Mouse (Mus musculus): ENCODE data around the gene Palm3.

The Palm3 gene

DNA sequence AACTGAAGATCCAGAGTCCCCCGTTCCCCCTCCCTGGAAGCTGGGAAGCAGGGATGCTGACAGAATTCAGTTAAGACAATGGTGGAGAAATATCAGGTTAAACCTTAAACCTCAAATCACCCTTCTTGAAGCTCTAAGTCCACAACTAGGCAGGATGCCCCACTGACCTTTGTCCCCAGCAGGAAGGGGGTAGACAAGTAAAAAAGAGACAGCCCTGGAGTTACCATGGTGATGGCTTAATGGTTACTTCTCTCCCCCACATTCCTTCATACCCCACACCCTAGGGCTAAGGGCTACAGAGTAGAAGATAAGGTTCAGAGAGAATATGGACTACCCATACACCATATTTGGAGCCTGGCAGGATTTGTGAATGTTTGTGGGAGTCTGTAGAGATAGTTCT lies 2.4 kb downstream of the Palm3 start:
- DNase-seq (ENCODE audit: extremely low spot score): no peak

DNA sequence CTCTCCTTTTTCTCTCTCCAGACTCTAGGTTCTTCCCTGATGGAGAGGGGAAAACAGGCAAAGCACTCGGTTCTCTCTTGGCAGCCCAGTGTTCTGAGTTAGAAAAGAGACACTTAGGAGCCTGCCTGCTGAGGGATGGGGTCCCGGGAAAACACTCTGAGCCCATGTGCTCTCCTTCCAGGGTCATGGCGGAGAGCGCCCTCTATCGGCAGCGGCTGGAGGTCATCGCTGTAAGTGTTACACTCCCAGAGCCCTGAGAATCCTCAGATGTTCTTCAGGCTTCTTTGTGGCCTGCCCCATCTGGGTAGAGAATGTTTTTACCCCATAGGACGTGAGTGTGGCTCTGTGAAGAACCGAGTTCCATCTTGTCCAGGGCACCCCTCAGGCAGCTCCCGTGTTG lies 2.9 kb downstream of the Palm3 start:
- no peak for DNase-seq (ENCODE audit: extremely low spot score)

DNA sequence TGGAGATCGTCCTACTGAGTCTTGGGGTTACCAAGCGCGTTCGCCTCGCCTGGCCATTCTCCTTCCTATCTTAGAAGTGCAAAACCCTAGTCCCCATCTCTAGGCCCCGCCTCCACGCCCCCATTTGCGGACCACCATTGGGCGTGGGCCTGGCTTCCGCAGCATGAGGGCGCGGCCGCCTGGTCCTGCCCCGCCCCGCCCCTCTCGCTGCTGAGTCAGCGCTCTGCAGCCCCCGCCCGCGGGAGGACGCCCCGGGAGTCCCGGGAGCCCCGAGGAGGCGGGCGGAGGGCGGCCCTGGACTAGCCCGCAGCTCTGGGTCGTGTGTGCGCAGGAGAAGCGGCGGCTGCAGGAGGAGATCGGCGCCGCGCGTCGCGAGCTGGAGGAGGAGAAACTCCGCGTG lies 4.6 kb downstream of the Palm3 start:
- no peak for DNase-seq (ENCODE audit: extremely low spot score)

- DNase-seq (ENCODE audit: extremely low spot score): no peak
Measured at GRCm38 (mm10) chr8:84027449-84027848, 6.2 kb downstream of the Palm3 start.

- no peak for DNase-seq (ENCODE audit: extremely low spot score)
Measured at GRCm38 (mm10) chr8:84029272-84029671, 8.0 kb downstream of the Palm3 start.

DNA sequence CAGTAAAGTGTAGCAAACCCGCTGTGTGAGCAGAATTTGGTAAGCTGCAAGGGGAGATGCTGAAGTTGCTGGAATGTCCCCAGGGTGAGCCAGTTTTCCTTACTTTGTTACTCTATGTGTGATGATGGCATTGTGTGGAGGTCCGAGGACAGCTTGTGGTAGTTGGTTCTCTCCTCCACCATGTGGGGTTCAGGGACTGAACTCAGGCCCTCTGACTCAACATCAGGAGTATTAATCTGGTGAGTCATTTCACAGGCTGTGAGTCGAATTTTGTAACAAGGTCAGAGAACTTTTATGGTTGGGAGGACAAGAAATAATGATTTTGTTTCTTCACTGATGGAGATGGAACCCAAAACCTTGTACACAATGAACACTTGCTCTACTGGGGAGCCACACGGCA lies 11.5 kb downstream of the Palm3 start:
- no peak for DNase-seq (ENCODE audit: extremely low spot score)

DNA sequence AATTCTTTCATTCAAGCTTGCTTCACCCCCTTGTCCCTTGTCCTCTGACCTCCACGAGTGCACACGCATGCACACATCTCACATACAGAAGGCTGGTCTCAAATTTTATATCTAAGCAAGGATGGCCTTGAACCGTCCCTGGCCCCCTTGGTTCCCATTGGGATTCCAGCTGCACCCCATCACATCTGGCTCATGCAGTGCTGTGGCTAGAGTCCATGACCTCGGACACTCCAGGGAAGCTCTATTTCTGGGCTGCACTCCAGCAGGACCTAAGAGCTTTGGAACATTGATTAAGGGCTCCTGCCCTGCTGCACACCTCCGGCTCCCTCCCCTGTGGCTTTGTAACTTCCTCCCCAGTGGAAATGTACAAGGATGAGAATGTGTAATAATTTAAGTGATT lies 16.7 kb downstream of the Palm3 start:
- DNase-seq (ENCODE audit: extremely low spot score): no peak

DNA sequence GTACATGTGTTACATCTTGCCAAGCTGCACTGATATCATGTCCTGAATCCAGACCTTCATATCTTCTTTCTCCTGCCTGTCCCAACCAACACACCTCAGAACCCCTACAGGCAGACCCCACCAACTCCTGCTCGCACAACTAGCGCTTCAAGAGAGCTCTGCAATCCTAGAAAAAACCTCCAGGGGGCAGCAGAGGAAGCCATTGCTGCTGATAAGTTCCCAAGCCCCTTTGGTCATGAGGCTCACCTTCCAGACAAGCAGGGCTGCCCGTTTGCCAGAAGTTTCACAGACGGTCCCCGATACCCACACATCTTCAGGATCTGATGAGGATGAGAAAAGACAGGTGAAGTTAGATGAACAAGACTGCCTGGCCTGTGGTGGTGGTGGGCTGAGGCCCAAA lies 17.8 kb downstream of the Palm3 start:
- peak; percentile 81 for DNase-seq (ENCODE audit: extremely low spot score)

- peak; percentile 72 for DNase-seq (ENCODE audit: extremely low spot score)
Measured at GRCm38 (mm10) chr8:84042066-84042947, 21.0 kb downstream of the Palm3 start, which contains the start of gene Il27ra. Il27ra (minus strand) TSS chr8:84042589.

DNA sequence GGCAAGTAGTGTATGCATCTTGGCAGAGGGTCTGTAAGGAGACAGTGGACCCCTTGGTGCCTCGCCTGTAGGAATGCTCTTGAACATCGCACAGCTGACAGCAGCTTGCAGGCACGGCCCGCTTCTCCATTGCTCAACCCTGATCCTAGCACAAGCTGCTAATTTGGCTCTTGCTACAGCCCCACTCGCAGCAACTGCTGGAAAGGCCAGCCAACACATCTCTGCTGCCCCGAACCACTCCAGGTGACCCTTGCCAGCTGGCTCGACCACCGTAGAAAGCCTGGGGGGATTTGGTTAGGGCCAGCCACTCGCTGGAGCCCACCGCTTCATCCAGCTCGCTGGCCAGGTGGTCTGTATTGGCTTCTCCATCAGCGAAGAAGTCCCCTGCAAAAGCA lies 21.7 kb downstream of the Palm3 start:
- DNase-seq (ENCODE audit: extremely low spot score): no peak

DNA sequence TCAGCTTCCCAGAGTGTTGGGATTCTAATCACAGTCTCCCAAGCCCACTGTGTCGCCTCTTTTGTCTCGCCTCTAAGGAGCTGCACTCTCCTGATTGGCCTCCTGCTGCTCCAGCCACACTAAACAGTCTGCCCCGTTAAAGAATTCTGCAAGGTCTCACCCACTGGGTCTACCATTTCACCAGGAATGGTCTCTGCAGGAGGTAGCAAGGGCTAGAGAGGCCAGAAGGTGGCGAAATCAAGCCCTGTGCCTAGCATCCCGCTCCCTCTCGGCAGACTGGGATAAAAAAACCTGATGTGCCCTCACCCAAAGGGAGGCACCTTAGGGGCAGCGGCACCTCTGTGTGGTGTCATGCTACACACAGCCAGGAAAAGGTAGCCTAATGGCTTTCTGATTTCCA lies 22.8 kb downstream of the Palm3 start:
- no peak for DNase-seq (ENCODE audit: extremely low spot score)

DNA sequence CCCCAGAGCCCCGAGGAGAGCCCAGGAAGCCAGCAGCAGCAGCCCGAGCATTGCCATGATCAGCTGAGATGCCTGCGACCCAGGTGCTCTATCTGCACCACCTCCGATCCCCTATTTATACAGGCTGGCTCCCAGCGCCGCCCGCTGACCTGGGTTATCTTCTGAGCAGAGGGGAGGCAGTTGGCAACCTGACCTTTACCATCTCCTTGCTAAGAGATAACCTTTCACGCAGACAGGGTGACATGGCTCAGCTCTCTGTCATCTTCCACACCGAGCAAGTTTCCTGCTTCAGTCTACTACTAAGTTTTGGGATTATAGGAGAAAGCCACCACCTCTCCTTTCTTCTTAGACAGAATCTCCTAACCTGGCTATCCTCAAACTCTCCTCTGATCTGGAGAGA lies 23.6 kb downstream of the Palm3 start, which contains the start of gene Rln3:
Gene Rln3 (minus strand): TSS at position 101 of the 400 bp plus-strand sequence.
- no peak for DNase-seq (ENCODE audit: extremely low spot score)

GRCm38 (mm10) chr8:84046505-84046904 lies 25.2 kb downstream of the Palm3 start:
- DNase-seq (ENCODE audit: extremely low spot score): no peak

DNA sequence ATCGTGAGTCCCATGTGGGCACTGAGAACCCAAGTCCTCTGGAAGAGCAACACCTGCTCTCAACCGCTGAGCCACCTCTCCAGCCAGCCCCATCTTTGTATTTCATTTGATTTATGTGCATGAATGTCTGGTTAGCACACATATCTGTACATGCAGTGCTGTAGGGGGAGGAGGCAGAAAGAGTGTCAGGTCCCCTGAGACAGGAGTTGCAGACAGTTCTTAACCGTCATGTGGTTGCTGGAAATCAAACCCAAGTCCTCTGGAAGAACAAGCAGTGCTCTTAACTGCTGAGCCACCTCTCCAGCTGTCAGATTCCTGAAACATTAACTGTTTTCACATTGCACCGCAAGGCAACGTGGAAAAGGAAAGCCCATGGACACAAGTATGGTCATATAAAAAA lies 26.9 kb downstream of the Palm3 start:
- DNase-seq (ENCODE audit: extremely low spot score): no peak

DNA sequence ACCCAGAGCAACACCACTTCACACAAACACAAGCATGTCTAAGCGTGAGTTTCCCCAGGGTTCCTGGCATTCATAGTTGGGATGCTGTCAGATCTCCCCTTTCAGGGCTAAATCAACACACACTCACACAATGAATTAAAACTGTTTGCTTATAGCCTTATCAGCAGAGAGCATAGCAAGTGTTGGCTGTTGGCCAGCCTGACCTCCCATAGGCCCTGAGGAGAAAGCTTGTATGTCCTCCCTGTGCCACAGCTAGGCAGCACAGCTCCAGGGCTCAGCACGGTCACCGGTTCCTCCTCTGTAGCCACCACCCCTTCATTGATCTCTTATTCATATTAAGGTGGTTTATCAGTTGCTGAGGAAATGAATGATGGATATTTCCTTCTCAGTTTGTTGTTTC lies 31.5 kb downstream of the Palm3 start:
- DNase-seq (ENCODE audit: extremely low spot score): no peak

GRCm38 (mm10) chr8:84053229-84053628 lies 32.0 kb downstream of the Palm3 start:
- no peak for DNase-seq (ENCODE audit: extremely low spot score)

GRCm38 (mm10) chr8:84057827-84058226 lies 36.6 kb downstream of the Palm3 start:
- DNase-seq (ENCODE audit: extremely low spot score): no peak

DNA sequence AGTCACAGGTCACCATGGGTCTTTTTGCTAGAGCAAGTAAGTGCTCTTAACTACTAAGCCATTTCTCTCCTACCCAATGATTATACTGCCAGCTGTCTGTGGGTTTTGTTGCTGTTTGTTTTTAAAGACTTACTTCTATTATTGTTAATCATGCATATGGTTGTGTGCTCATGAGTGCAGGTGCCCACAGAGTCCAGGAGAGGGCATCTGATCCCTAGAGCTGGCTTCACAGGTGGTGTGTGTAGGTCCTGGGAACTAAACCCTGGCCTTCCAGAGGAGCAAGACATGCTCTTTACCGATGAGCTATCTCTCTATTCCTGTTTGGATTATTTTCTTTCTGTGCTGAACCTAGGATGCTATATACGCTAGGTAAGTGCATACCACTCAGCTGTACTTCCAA lies 38.0 kb downstream of the Palm3 start:
- no peak for DNase-seq (ENCODE audit: extremely low spot score)

DNA sequence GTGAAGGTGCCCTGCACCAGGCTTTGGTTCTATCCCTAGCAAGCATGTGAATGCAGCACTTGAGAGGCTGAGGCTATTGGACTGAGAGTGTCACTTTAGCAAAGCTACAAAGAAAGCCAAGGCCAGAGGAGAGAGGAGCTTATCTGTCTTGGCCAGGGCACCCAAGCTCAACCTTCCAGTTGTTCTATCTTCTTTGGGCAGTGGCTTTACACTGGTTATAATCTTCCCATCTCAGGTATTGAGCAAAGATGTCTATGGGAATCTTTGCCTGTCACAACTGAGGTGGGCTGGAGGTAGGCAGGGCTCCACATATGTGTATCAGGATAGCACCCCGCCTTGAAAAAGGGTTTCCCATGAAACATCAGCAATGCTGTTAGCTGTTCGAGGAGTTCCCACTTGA lies 39.0 kb downstream of the Palm3 start:
- DNase-seq (ENCODE audit: extremely low spot score): no peak

GRCm38 (mm10) chr8:84063861-84064610 lies 42.8 kb downstream of the Palm3 start:
- no peak for DNase-seq (ENCODE audit: extremely low spot score)

- DNase-seq (ENCODE audit: extremely low spot score): no peak
Measured at GRCm38 (mm10) chr8:84065037-84065436, 43.8 kb downstream of the Palm3 start, which contains the start of gene Gm10643. Gm10643 (minus strand) TSS chr8:84065137.

DNA sequence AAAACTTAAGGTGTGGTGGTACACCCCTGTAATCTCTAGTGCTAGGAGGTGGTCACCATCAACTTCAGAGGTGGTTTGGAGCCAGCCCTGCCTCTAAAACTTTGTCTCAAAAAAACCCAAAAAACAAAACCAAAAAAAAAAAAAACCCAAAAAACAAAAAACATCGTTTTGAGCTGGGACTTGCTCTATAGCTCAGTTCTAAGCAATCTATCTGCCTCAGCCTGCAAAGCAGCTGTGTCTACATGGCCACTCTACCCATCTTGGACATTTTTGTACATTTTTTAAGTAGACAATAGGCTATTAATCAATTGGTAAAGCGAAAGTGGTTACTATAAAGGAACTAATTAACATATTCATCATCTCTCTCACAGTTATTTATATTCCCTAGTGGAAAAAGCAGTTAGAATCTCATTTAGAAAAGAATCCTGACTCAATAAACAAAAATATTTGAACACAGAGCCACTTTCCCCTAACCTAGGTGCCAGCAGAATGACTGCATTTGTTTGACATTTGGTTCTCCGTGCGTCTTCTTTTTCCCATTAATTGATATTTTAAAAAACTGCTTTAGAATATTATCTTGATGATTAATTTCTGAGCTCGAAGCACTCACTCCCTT lies 44.3 kb downstream of the Palm3 start:
- no peak for DNase-seq (ENCODE audit: extremely low spot score)
